Mouse (Mus musculus): ENCODE results near the gene Add3.

The Add3 gene

DNA sequence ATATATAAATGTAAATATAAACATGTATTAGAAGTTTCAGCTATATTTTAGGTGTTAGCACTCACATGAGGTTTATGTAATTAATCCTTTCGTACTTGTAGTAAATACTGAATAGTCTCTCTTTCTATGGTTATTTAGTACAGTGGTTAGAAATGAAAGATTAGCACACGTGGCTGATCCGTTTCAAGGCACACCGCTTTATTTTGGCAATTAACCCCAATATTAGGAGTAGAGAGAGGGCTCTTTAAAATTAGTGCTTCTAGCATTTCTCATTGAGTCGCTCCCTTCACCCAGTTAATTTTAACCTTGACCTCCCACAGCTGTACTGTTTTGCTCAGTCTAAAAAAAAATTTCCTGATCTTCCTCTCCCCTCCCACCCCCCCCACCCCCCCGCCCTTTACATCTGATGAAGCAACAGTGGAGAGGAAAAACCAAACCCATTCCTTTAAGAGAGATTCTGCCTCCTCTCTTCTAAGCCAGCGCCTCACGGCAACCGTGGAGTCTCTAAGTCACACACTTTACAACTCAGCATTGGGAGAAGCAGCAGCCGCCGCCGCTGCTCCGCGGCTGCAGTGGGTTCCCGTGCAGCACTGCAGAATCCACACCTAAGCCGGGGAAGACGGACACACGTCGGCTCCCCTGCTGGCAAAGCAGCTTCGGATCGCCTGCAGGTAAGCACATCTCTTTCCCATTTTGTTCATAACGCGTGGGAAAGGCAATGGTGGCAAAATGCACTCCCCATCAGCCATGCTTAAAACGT, at the start of gene Add3:
TSS of gene Add3 (plus strand) at position 400 of the 760 bp plus-strand sequence.
- DNase-seq = peak; percentile 62

DNA sequence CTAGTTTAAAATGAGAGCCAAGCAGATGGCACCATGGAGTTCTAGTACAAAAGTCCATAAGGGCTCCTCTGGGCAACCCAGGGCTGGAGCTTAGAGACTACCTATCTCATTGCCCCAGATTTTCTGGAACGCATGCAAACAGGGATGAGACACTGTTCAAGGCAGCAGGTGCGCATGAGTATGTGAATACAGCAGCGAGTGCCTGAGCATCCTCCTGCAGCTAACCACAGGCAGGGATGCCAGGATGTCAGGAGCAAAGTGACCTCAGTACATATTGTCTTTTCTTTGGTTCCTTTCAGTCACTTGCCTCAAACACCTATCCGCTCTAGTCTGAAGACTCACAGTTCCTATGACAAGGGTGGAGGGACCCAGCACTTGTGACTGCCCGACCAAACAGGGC, 49.6 kb upstream of the Add3 start:
- DNase-seq = no peak

DNA sequence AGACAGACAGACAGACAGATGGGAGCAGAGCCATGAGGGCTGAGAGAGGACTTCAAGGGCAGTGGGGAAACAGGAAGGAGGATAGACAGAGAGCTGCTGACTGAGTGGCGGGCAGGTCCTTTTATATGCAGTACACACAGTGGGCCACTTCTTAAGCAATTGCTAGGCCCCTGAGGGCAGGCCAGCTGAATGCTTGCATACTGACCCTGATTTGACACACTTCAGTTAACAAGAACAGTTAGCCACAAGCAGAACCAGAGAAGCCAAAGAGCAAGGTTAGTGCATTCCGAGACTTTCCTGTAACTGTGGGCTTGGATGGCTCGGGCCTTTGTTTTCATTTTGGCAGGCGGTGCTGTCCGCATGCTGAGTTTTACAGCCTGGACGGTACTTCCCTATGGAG, 48.0 kb upstream of the Add3 start:
- DNase-seq = no peak

DNA sequence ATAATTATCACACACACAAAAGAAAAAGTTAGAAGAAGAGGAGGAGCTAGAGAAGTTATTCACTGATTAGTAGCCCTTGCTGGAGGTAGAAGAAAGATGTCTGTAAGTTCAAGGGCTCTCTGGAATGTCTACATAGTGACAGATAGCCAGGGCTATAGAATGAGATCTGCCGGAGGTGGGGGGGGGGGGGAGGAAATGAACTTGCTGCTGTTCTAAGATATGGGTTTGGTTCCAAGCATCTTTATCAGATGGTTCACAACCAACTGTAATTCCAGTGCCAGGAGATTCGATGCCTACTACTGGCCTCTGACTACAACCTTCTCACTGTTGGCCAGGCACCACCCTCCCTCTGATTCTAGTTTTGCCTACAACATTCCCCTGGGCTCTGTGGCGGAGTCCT, 46.9 kb upstream of the Add3 start:
- no peak for DNase-seq

DNA sequence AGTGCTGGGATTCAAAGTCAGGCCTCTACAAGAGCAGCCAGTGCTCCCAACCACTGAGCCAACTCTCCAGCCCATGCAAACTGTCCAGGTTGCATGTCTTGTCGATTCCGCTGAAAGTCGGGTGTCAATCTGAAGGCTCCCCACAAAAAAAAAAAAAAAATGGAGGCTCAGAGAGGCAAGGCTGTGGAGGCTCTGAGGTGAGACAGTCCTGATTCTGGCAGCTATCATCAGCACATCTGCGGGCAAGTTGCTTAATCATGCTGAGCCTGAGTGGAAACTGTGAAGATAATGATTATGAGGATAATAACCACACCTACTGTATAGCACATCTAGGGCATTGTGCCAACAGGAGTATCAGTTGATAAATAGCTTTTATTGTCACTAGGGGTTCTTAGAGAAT, 45.6 kb upstream of the Add3 start:
- no peak for DNase-seq

DNA sequence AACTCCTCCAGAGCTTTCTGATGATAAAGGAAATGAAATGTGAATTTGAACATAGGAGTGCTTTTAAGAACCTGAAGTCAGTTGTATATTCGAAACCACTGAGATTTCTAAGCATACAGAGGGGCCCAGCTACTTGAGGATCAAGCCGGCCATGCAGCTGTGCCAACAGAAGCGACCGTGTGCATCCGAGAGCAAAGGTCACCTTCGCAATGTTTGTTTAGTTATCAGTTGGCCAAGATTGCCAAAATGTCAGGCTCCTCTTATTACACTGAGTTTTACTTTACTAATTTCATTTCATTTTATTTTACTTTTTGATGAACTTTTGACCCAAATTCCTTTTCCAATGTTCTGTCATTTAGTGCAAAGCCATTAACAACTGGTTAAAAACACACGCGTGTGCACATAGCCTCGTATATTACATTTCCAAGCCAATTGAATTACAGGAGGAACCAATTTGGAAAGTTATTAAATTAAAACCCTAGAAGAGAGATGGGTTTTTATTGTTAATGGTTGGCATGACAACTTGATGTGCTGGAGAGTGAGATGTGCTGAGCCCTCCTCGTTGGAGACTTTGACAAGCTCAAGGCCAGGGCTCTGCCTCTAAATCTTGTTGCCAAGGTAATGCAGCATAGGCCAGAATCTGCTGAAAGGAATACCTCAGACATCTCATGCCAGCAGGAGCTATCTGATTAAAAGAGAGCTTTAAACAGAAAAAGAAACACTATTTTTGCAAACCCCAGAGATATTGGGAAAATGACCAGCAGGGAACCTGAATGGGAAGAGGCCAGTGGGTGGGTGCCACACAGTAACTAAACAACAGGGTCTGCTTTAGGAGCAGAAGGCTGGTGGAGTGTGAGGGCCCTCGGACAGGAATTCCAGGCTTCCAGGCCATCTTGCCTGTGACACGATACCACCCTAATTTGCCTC, 38.6 kb upstream of the Add3 start:
- no peak for DNase-seq

DNA sequence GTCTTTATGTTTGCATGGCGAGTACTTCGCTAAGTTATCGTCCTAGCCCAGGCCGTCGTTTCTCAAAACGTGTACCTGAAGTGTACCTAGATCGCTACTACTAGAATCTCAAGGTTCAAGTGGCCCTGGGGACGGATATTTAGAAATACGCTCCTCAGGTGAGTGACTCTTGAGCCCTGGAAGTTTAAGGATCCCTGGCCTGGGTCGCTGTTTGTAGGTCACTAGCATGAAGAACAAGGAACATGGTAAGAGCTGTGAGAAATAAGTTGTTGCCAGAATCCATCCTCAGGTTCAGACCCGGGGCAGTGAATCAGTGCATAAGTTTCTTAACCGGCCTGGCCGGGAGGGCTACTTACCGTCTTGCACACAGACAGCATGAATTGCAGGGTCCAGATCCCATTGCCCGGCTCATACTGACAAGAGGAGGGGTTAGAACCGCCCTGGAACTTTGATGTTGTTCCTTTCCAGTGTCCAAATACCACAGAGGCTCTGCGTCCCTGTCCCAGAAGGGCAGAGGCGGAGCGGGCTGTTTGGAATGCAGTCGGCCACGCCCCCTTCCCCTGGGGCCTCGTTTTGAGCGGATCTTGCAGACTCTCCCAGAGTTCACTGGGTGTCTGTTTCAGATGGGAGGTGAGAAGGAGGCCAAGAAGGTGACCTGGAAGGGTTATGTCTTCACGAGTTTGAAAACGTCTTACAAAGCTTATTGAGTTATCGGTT, 34.7 kb upstream of the Add3 start:
- peak; percentile 26 for DNase-seq

DNA sequence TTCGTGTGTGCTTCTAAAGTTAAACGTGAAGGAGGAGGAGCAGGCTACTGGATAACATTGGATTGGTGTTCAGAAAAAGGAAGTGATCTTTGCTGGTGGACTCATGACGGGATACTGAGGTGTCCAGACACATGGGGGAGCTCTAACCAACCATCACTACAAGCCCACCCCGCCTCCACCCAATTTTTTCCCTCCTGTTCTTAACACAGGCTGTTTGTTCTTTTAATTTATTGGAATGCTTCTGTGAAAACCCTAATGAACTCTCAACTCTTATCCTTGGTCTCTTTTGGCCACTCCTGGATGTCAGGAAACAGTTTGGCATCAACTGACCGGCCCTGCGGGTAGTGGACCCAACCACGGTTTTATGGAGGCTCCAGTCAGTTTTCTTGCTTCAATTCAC, 33.3 kb upstream of the Add3 start:
- DNase-seq = peak; percentile 43

DNA sequence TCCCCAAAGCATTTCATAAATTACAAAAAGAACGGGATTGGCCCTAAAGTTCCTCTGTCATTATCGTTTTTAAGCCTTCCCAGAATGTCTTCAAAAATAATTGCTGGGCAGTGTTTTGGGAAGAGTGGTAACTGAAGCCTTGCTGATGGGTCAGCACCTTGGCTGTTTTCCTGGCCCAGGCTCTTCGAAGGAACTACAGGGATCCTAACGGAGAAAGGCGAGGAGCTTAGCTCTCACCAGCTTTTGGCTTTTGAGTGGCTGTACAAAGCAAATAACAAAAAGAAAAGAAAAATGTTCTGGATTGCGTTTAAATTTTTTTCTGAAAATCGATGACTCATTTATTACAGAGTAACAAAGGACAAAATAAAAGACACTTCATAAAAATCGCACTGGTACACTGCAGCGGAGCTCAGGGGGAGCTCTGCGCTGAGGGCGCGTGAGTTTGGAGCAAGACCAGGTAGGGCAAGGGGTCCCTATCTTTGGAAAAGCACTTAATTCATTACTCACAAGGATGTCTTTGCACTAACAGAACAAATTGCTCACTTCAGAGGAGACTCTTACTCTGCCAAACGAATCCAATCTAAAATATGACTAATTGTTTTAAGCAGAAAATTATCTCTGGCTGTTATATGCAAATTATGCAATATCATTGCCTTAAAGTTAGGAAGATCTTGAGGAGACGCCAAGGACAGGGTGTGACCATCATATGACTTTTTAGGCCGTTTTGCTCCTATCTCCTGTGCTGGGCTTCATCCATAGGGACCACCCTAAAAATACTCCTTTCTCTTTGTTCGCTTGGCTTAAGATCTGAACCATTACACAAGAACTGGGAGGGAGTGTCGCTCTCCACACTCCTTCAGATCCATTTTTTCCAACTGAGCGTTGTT, 32.6 kb upstream of the Add3 start:
- DNase-seq = no peak

DNA sequence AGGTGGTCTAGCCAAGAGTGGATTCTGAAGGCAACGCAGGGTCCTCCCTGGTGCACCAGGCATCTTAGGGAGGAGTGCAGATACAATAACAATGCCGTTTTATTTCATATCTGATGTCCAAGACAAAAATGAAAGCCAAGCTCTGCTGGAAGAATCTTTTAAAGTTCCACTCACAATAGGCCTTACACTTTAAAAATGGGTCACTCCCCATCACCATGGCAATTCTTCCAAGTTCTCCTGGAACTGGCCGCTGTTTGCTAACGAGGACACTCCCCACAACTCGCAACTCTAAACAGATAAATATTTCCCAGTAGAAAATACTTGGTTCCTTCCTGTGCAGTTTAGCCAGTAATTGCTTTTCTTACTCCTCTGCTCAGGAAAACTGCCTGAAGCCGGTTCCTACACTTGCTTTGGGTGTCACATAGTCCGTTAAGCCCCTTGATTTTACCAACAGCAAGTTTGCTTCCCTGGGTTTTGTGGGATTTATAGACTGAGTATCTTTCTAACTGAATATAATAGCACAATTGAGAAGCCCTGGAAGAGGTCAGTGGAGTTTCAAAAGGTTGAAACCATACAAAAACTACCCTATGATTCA, 28.1 kb upstream of the Add3 start:
- DNase-seq = no peak

DNA sequence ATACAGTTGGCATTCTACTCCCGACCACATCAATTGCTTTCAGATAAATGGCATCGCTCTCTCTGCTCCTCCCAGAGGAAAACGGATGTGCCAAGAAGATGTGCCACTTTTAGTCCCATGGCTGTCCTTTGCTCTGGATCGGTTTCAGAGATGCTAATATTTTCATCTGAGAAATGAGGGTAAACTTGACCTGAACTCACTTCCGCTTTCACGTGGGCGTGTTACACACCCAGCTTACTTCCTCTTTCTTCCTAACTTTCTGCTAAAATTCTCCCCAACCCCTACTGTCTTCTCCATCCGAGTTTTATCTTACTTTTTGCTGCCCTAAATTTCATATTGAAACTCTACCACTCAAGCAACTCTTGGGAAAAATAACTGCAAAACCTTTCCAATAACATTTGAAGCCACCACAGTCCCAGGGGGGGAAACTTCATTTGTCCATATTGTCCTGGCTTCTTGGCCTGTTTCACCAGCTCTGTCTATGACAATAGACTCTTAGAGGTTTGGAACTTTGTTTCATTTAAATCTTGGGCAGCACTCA, 20.9 kb upstream of the Add3 start:
- DNase-seq = peak; percentile 24

DNA sequence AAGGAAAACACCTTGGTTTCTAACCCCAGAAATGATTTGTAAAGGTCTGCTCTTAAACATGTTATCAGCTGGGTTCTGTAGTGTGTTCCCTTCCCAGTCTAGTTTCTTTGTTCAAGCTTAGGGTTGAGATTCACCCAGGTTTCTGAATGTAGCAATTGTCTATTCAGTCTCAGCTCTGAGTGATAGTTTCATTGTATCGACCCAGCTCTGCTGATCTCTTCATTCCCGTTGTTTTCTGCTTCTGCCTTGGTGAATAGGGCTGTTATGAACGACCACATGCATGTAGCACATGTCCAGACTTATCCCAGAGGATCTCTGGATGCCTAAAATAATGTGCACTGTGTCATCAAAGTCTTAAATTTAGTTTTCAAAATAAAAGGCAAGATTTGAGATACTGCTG, 19.8 kb upstream of the Add3 start:
- no peak for DNase-seq

DNA sequence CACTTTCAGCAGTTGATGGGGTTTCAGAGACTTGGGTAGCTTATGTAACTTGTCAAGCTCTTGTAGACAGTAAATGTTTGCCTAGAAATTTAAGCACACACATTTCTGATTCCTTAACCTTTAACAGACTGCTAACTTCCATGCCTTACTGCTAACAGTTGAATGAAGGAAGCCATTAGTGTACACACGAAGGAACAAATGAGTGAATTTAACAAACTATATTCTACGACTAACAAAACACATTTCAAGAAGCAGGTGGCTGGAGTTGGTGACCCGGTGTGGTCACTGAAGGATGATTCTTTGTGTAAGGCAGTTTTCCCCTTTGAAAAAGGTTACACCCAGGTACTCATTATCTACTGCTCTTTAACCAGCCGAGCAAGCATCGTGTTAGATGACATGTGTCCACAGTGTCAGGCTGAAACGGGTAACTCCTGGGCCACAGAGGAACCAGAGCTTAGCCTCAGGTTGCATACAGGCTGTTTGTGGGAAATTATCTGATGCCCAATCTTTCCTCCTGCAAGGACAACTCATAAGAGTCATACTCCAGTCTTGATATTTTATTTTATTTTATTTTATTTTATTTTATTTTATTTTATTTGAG, 17.5 kb upstream of the Add3 start:
- DNase-seq = no peak

DNA sequence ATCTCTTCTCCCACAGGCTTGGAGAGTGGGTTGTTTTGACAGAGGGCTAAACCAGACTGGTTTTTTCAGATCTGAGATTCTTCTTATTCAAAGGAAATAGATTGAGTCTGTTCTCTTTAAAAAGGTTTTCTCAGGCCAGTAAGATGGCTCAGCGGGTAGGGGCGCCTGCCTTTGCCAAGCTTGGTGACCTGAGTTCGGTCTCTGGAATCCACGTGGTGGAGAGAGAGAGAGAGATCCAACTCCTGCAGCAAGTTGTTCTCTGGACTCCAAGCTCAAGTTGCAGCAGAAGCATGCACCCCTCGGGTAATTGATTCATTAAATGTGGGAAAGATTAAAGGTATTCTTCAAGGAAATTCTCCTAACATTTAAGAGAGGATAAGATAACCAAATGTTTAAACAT, 16.9 kb upstream of the Add3 start:
- no peak for DNase-seq

DNA sequence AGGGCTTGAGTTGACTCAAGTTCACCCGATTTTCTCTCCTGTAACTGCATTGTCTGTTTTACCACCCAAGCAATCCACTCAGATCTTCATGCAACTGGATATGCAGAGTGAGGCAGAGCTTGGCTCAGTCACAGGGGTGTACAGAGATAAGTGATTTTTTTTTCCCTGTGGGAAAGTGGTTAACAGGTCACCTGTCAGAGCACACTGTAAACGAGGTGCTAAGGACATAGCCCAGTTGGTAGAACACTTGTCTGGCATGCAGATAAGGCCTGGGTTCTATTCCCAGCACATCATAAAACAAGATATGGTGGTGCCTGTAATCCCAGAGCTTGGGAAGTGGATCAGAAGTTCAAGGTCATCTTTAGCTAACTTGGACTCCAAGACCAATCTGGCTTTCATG, 14.6 kb upstream of the Add3 start:
- DNase-seq = no peak

DNA sequence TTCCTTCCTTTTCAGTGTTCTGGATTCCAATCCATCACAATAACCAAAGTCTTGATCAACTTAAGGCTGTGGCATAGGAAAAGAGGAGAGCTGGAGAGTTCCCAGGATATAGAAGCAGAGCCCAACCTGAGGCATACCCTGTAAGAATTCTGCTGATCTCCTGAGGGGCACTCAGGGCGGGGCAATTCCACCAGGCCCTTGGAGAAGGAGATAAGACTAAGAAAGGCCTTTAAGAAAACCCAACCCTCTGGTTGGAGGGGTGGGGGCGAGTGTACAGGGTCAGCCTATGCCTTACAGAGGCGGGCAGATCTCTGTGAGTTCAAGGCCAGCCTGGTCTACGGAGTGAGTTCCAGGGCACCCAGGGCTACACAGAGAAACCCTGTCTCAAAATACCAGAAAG, 13.7 kb upstream of the Add3 start:
- no peak for DNase-seq

DNA sequence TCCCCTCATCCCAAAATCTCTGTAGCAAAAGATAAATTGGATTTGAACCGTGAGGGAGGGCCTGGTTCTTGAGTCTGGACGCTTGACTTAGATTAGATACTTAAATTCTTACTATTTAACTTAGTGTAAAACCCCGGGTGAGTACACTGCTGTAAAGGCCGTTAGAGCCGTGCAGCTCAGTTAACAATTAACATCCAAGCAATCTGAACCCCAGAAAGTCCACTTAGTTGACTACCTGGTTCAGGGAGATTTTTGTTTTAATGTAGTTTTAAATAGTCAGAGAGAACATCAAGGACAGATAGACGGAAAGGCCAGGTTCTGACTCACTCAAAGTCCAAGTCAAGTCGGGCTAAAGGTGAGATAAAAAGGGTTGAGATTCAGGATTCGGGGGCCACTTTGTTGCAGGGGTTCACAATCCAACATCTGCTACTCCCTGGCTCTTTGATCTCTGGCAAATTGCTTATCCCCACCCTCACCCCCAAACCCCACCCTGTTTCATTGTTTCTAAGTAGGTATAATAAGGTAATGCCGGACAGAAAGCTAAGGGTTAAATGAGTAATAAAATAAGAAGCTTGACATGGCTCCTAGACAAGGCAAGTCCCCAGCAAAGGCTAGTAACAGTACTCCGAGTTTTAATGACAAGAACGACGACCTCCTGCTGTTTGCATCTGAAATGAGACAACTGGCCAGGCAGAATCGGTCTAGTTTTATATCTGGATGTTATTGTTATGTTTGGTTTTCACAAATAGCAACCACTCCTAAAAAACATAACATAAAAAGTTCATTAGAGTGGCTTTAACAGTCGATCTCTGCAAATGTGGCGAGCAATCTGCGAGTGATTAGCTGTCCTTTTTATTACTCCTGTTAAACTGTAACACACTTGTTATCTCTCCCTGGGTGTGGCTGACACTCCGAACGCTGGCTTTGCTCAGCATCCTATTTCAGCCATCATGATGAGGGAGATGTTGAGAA, 12.6 kb upstream of the Add3 start:
- DNase-seq = no peak

DNA sequence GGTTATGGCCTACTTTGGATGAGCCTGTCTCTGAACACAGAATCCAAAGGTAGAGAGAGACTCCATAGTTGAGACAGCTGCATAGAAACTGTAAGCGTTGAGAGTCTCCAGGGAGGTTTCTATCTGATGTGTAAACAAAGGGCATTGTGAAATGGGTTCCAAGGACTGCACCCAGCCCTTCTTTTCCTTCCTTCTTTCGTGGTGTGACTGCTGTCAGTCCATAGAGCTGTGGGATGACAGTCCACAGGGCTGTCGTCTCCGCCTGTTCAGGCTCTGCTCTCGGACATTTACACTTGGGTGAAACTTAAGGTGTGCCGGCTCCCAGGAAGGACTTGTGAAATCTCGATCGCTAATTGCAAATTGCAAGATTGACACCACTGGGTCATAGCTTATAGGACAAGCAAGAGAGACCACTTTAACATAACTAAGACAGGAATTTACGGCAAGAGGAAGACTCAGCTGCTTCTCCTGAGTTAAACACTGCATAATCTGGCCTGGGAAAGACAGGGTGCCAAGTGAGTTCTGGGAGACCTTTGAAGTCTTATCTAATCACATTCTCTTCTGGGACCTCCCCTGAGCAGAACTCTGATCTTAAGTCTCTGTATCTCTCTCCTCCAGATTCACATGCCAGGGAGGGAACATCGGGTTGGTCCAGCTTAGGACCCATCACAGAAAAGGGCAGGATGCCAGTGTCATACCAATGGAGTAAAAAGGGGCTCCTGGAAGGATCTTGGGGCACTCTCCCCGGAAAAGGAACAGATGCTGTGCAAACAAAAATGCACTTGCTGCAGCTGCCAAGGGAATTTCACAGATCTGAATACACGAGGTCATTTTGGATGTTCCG, 11.5 kb upstream of the Add3 start:
- DNase-seq = no peak

Data from thymus, postnatal 4 days (tissue).